Mouse (Mus musculus) heart, postnatal 0 days (tissue): Measurements from ENCODE around the gene Msl1.

Experiments used
- CTCF ChIP-seq: IDR thresholded peaks from 2 replicates; pipeline ENCODE4 v1.5.1; 2016; ENCODE audit warnings: antibody characterized with exemption, control low read depth, low read depth
- EP300 ChIP-seq: IDR thresholded peaks from 2 replicates; pipeline ENCODE4 v1.6.1; 2016; ENCODE audit warnings: antibody characterized with exemption, low read depth

DNA sequence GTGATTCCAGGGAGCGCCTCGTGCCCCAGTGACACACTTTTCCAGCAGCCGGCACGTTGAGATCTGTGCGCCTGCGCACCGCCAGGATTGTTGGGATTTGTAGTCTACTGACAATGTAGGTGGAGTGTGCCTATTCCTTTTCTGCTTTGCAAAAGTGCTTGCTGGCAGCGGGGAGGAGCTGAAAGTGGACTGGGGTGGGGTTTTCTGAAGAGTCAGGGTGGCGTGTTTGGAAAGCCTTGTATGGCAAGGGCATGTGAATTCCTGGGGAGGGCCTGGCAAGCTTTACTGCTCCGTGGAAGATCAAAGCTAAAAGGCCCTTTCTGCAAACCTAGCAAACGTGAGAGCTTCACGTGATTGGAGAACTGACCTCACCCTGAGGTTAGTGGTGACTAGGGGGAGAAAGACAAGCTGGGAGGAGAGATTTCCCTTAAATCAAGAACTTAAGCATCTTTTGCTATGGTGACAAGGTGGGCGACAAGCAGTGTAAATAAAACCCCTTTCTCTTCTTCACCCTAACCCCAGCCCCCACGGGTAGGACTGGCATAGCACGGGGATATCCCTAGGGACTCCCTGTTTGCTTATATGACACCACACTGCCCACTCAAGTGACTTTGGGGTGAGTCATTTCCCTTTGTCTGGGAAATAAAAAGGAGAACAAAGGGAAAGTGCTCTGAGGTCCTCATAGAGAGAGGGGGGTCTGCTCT is 19.8 kb upstream of the Msl1 start:
- no peak for TF ChIP-seq CTCF
- TF ChIP-seq EP300 = peak; percentile 88
